ENCODE assay signal across 28 mouse cellular contexts in the genomic region with DNA sequence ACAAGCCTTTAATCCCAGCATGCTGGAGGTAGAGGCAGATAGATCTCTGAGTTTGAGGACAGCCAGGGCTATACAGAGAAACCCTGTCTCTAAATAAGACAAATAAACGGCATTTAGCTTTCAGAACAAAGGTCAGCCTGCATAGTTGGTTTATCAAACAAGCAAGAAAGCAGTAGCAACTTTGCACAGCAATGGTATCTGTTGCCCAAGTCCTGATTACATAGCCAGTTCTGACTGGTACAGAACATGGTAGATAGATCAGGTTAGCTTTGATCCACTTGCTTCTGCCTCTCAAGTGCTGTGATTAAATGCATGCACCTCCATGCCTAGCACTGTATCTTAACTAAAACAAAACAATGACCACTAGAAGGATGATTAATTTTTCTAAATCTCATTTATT. TPM values are rescaled to one million over a fixed set of nuclear protein-coding genes. Genes with fewer than 3 reads are reported as not detected.
"Had no signal": no experiment of that assay in that cellular context is flagged by ENCODE, and none has a peak within 500 bp of the region (broad histone marks: within the 10 kb centered on the region; RNA-seq: fewer than 3 reads in every experiment).

No protein-coding gene starts in this region.

- H3K4me3 ChIP-seq: left cerebral cortex, adult 2 months; limb, embryonic 12.5 days; limb, embryonic 15.5 days; midbrain, embryonic 12.5 days; midbrain, embryonic 15.5 days; neural tube, embryonic 12.5 days; neural tube, embryonic 15.5 days; stomach, embryonic 15.5 days had no signal

- H3K27ac ChIP-seq: kidney, postnatal 0 days; left cerebral cortex, adult 2 months; limb, embryonic 12.5 days; limb, embryonic 15.5 days; macrophage; midbrain, embryonic 12.5 days; midbrain, embryonic 15.5 days; neural tube, embryonic 12.5 days; neural tube, embryonic 15.5 days; stomach, embryonic 15.5 days had no signal

- H3K9ac ChIP-seq: limb, embryonic 12.5 days; limb, embryonic 15.5 days; lung, embryonic 14.5 days; midbrain, embryonic 12.5 days; midbrain, embryonic 15.5 days; neural tube, embryonic 12.5 days; neural tube, embryonic 15.5 days; stomach, embryonic 15.5 days had no signal

- DNase-seq: kidney, adult 18-20 months; kidney, adult 9 months; kidney, postnatal 25 days; layer of hippocampus, postnatal 36 days; left cerebral cortex, postnatal 4 days; lung, embryonic 14.5 days; right cerebral cortex, adult 18-20 months; right cerebral cortex, postnatal 14 days; right cerebral cortex, postnatal 4 days; thymus, adult 18-20 months; thymus, postnatal 36 days had no signal

- H3K27me3 ChIP-seq: limb, embryonic 12.5 days; limb, embryonic 15.5 days; midbrain, embryonic 12.5 days; midbrain, embryonic 15.5 days; neural tube, embryonic 12.5 days; neural tube, embryonic 15.5 days; stomach, embryonic 15.5 days had no signal

- H3K4me1 ChIP-seq: limb, embryonic 12.5 days; limb, embryonic 15.5 days; midbrain, embryonic 12.5 days; midbrain, embryonic 15.5 days; neural tube, embryonic 12.5 days; neural tube, embryonic 15.5 days; stomach, embryonic 15.5 days had no signal

- H3K4me2 ChIP-seq: limb, embryonic 12.5 days; limb, embryonic 15.5 days; lung, embryonic 14.5 days; midbrain, embryonic 12.5 days; midbrain, embryonic 15.5 days; neural tube, embryonic 12.5 days; neural tube, embryonic 15.5 days; stomach, embryonic 15.5 days had no signal

- H3K9me3 ChIP-seq: limb, embryonic 12.5 days; limb, embryonic 15.5 days; midbrain, embryonic 12.5 days; midbrain, embryonic 15.5 days; neural tube, embryonic 12.5 days; neural tube, embryonic 15.5 days; stomach, embryonic 15.5 days had no signal

- ATAC-seq: lung, postnatal 0 days; midbrain, embryonic 15.5 days had no signal

RNA-seq across cellular contexts. Expression of gene Pin1rt1, which starts 52.5 kb away (rescaled TPM):
- total RNA-seq: layer of hippocampus, adult 8-10 months; layer of hippocampus, postnatal 10 days; layer of hippocampus, postnatal 36 days; left cerebral cortex, adult 2 months; left cerebral cortex, postnatal 10 days; left cerebral cortex, postnatal 4 days; megakaryocyte, adult 5-6 weeks had no signal
- polyA plus RNA-seq: kidney, postnatal 0 days; large intestine, adult 2 months; limb, embryonic 12.5 days; lung, embryonic 14.5 days; lung, postnatal 0 days; macrophage; midbrain, embryonic 12.5 days; neural tube, embryonic 12.5 days; stomach, embryonic 15.5 days; urinary bladder, adult 2 months had no signal
